In genomic region chr3:136704515-136705247, GRCm38 (mm10) we compare ENCODE assay signal across 14 mouse cellular contexts. TPM values are rescaled to one million over a fixed set of nuclear protein-coding genes. Genes with fewer than 3 reads are reported as not detected.
DNase-seq lines count a peak whose midpoint lies in the region; ATAC-seq and TF ChIP-seq lines count a peak whose summit lies in the region.
"Had no signal": no experiment of that assay in that cellular context is flagged by ENCODE, and none has a peak within 500 bp of the region (broad histone marks: within the 10 kb centered on the region; RNA-seq: fewer than 3 reads in every experiment).

No protein-coding gene starts in this region.

- no peak for TF ChIP-seq EP300 in heart, adult 2 months (IDR thresholded peaks at IDR 0.05; ENCODE audit: insufficient read depth, low read depth, low read length)
- TF ChIP-seq EP300 in stomach, postnatal 0 days (optimal IDR thresholded peaks at IDR 0.05) = peak; percentile 25

- peak in 1 of 2 experiments; percentile 46 for DNase-seq in heart, adult 2 months
- DNase-seq in heart, embryonic 10.5 days (ENCODE audit: low spot score) = no peak
- peak; percentile 19 for DNase-seq in lung, postnatal 10 days
- no peak for DNase-seq in lung, postnatal 4 days
- DNase-seq in large intestine, adult 2 months (ENCODE audit: low read depth, low spot score) = peak; percentile 32
- no peak for DNase-seq in stomach, postnatal 0 days (ENCODE audit: low spot score)
- no peak for DNase-seq in thymus, adult 2 months
- DNase-seq: adrenal gland, adult 8-10 months; cerebellum, postnatal 36 days; kidney, postnatal 4 days; liver, embryonic 13.5 days; right cerebral cortex, postnatal 25 days had no signal

- intact Hi-C loops in heart, adult 2 months (cut with DNase I) = loop anchor here (1.0 to 2.0 kb wide), 3 partner anchors 21 to 94 kb away; partner anchors contain the start of gene Ppp3ca

- peaks cover 47% of the 10 kb centered on the region for H3K36me3 ChIP-seq in heart, adult 2 months (ENCODE audit: control insufficient read depth, insufficient read depth, low read length)
- H3K36me3 ChIP-seq in heart, embryonic 10.5 days = no peaks in the 10 kb centered on the region
- H3K36me3 ChIP-seq in stomach, postnatal 0 days (ENCODE audit: control insufficient read depth, insufficient read depth, low read length) = no peaks in the 10 kb centered on the region
- no peaks in the 10 kb centered on the region for H3K36me3 ChIP-seq in thymus, adult 2 months (ENCODE audit: control insufficient read depth, insufficient read depth, low read length)
- H3K36me3 ChIP-seq: liver, embryonic 13.5 days had no signal

- H3K4me2 ChIP-seq in stomach, postnatal 0 days (replicated peaks; ENCODE audit: low read depth) = no peak overlapping the region
- H3K4me2 ChIP-seq: liver, embryonic 13.5 days had no signal

- peak; percentile 41 for TF ChIP-seq CTCF in heart, adult 2 months (IDR thresholded peaks at IDR 0.05)
- TF ChIP-seq CTCF in stomach, postnatal 0 days (IDR thresholded peaks at IDR 0.05; ENCODE audit: low read depth) = no peak
- no peak for TF ChIP-seq CTCF in thymus, adult 2 months (IDR thresholded peaks at IDR 0.05; ENCODE audit: borderline replicate concordance, control insufficient read depth, extremely low read depth, insufficient read depth, low read length, poor library complexity)

- peaks cover 3% of the 10 kb centered on the region for H3K79me2 ChIP-seq in heart, adult 2 months (replicated peaks; ENCODE audit: control insufficient read depth, insufficient read depth, low read length)

- no peaks in the 10 kb centered on the region for H3K27me3 ChIP-seq in heart, adult 2 months (ENCODE audit: control insufficient read depth, insufficient read depth, low read length)
- no peaks in the 10 kb centered on the region for H3K27me3 ChIP-seq in heart, embryonic 10.5 days (ENCODE audit: insufficient read depth, poor library complexity, severe bottlenecking)
- H3K27me3 ChIP-seq in stomach, postnatal 0 days (ENCODE audit: control insufficient read depth, insufficient read depth, low read length) = no peaks in the 10 kb centered on the region
- H3K27me3 ChIP-seq in thymus, adult 2 months (ENCODE audit: control insufficient read depth, insufficient read depth, low read length) = no peaks in the 10 kb centered on the region
- H3K27me3 ChIP-seq: liver, embryonic 13.5 days; megakaryocyte, embryonic 14.5 days had no signal

- H3K4me3 ChIP-seq in heart, adult 2 months = peak overlapping the region; percentile 5; the same call in 1 of the 2 replicates
- H3K4me3 ChIP-seq in heart, embryonic 10.5 days = no peak overlapping the region
- no peak overlapping the region for H3K4me3 ChIP-seq in stomach, postnatal 0 days (ENCODE audit: low read depth, low read length)
- H3K4me3 ChIP-seq in thymus, adult 2 months (ENCODE audit: control insufficient read depth, insufficient read depth, low read length) = no peak overlapping the region
- H3K4me3 ChIP-seq: liver, embryonic 13.5 days; megakaryocyte, embryonic 14.5 days had no signal

- H3K4me1 ChIP-seq in heart, adult 2 months (ENCODE audit: control insufficient read depth, insufficient read depth, low read length) = peaks cover 35% of the 10 kb centered on the region
- H3K4me1 ChIP-seq in heart, embryonic 10.5 days = peaks cover 36% of the 10 kb centered on the region
- peaks cover 3% of the 10 kb centered on the region for H3K4me1 ChIP-seq in stomach, postnatal 0 days (replicated peaks; ENCODE audit: control insufficient read depth, insufficient read depth)
- H3K4me1 ChIP-seq in thymus, adult 2 months (replicated peaks; ENCODE audit: control insufficient read depth, insufficient read depth, low read length) = peaks cover 2% of the 10 kb centered on the region; the same call in 1 of the 2 replicates

- no peak for TF ChIP-seq POLR2A in heart, adult 2 months (IDR thresholded peaks at IDR 0.05; ENCODE audit: insufficient read depth, low read depth, low read length)
- TF ChIP-seq POLR2A in thymus, adult 2 months (IDR thresholded peaks at IDR 0.05; ENCODE audit: control insufficient read depth, extremely low read depth, insufficient read depth, low read length, poor library complexity) = no peak

- WGBS in heart, adult 2 months = 39% methylated on average over 12 of the region's 12 CpGs
- WGBS in heart, embryonic 10.5 days = 75% methylated on average over 12 of the region's 12 CpGs
- WGBS in large intestine, adult 2 months = 35% methylated on average over 12 of the region's 12 CpGs
- 40% methylated on average over 12 of the region's 12 CpGs for WGBS in stomach, postnatal 0 days
- 88% methylated on average over 12 of the region's 12 CpGs for WGBS in thymus, adult 2 months

- H3K9me3 ChIP-seq in heart, embryonic 10.5 days = no peaks in the 10 kb centered on the region
- H3K9me3 ChIP-seq in stomach, postnatal 0 days (ENCODE audit: control insufficient read depth, low read length) = no peaks in the 10 kb centered on the region
- H3K9me3 ChIP-seq: liver, embryonic 13.5 days; megakaryocyte, embryonic 14.5 days had no signal

- H3K27ac ChIP-seq in heart, adult 2 months = peak overlapping the region; percentile 67
- H3K27ac ChIP-seq in heart, embryonic 10.5 days = no peak overlapping the region
- peak overlapping the region; percentile 36; the same call in 1 of the 2 replicates for H3K27ac ChIP-seq in stomach, postnatal 0 days (replicated peaks)
- H3K27ac ChIP-seq in thymus, adult 2 months (ENCODE audit: control insufficient read depth, insufficient read depth, low read length) = no peak overlapping the region
- H3K27ac ChIP-seq: liver, embryonic 13.5 days had no signal

- no peak overlapping the region for H3K9ac ChIP-seq in heart, adult 2 months (ENCODE audit: low read depth, low read length)
- H3K9ac ChIP-seq in stomach, postnatal 0 days (ENCODE audit: low read length) = no peak overlapping the region
- H3K9ac ChIP-seq: liver, embryonic 13.5 days had no signal

- ATAC-seq in stomach, postnatal 0 days (ENCODE audit: low FRiP score, low TSS enrichment) = peak; percentile 71
- ATAC-seq in CD4-positive, CD25-positive, alpha-beta regulatory T cell, adult 4 months = no peak

RNA-seq across cellular contexts. Expression of gene Ppp3ca, which starts 34.8 kb away (rescaled TPM):
- total RNA-seq in heart, adult 2 months (2021) = 10 to 100 TPM; 41.7 to 44.3 TPM
- 18.3 and 28.5 TPM in 2 replicates for polyA plus RNA-seq in heart, adult 2 months (2012; rRNA removed)
- 45.5 and 53.9 TPM in 2 replicates for polyA plus RNA-seq in heart, embryonic 10.5 days (2016; fragmentation: Nextera tagmentation; extraction: Ambion mirVana)
- polyA plus RNA-seq in large intestine, adult 2 months (2012; rRNA removed) = 8.4 and 12.0 TPM in 2 replicates
- polyA plus RNA-seq in stomach, postnatal 0 days (2015; fragmentation: Nextera tagmentation; extraction: Ambion mirVana) = 50.2 and 52.7 TPM in 2 replicates
- polyA plus RNA-seq in CD4-positive, CD25-positive, alpha-beta regulatory T cell, adult 4 months (2017; shearing (Covaris generic)) = 10 to 100 TPM; 17.9 to 31.8 TPM
- polyA plus RNA-seq in thymus, adult 2 months (2012; rRNA removed) = 5.6 and 12.3 TPM in 2 replicates

Comparison
In these comparisons a context has a peak if more than half of its experiments do, and no peak if none do; other contexts are left out.
1. DNase-seq: peak in lung, postnatal 10 days (single experiment) and large intestine, adult 2 months (single experiment); none in heart, embryonic 10.5 days (single experiment), lung, postnatal 4 days (0 of 2), stomach, postnatal 0 days (single experiment) and thymus, adult 2 months (single experiment).
2. H3K27ac ChIP-seq: peak in heart, adult 2 months (single experiment) and stomach, postnatal 0 days (single experiment); none in heart, embryonic 10.5 days (single experiment) and thymus, adult 2 months (single experiment).